Mouse (Mus musculus): ENCODE measurements at regions not wholly inside any gene's neighbourhood (a gene's known extent, or its start where the extent isn't known, plus 50 kb on each side); places are given as distances from the start of the nearest gene placed in this dataset.

GRCm38 (mm10) chr2:131687449-131687848 is 125.4 kb upstream of the Adra1d start:
- Histone ChIP-seq H3K36me3 (replicated peaks; ENCODE audit: control insufficient read depth, insufficient read depth) (no peaks in the 10 kb centered on the region), H3K4me1 (replicated peaks; ENCODE audit: control insufficient read depth, insufficient read depth, low read length) (no peaks in the 10 kb centered on the region), H3K4me2 (replicated peaks) (no peak overlapping the region), H3K9ac (no peak overlapping the region), H3K4me3 (replicated peaks; ENCODE audit: low read length) (no peak overlapping the region), H3K9me3 (ENCODE audit: control insufficient read depth, low read length) (no peaks in the 10 kb centered on the region), H3K27ac (no peak overlapping the region), H3K27me3 (ENCODE audit: control insufficient read depth, insufficient read depth, low read length) (no peaks in the 10 kb centered on the region)
- 85% methylated on average over 2 of the region's 2 CpGs for WGBS
- ATAC-seq (ENCODE audit: low FRiP score), result no peak
- DNase-seq (ENCODE audit: low spot score), result no peak

GRCm38 (mm10) chr2:131686748-131687147 is 124.7 kb upstream of the Adra1d start:
- Histone ChIP-seq H3K4me2 (replicated peaks) (no peak overlapping the region), H3K36me3 (replicated peaks; ENCODE audit: control insufficient read depth, insufficient read depth) (no peaks in the 10 kb centered on the region), H3K4me1 (replicated peaks; ENCODE audit: control insufficient read depth, insufficient read depth, low read length) (no peaks in the 10 kb centered on the region), H3K9ac (no peak overlapping the region), H3K27ac (no peak overlapping the region), H3K9me3 (ENCODE audit: control insufficient read depth, low read length) (no peaks in the 10 kb centered on the region), H3K27me3 (ENCODE audit: control insufficient read depth, insufficient read depth, low read length) (no peaks in the 10 kb centered on the region), H3K4me3 (replicated peaks; ENCODE audit: low read length) (no peak overlapping the region)
- ATAC-seq (ENCODE audit: low FRiP score) (no peak), DNase-seq (ENCODE audit: low spot score) (no peak)
- 75% methylated on average over 2 of the region's 2 CpGs for WGBS

GRCm38 (mm10) chr2:131685326-131685725 is 123.2 kb upstream of the Adra1d start:
- Histone ChIP-seq H3K9me3 (ENCODE audit: control insufficient read depth, low read length) (no peaks in the 10 kb centered on the region), H3K4me2 (replicated peaks) (no peak overlapping the region), H3K36me3 (replicated peaks; ENCODE audit: control insufficient read depth, insufficient read depth) (no peaks in the 10 kb centered on the region), H3K4me1 (replicated peaks; ENCODE audit: control insufficient read depth, insufficient read depth, low read length) (no peaks in the 10 kb centered on the region), H3K27ac (no peak overlapping the region), H3K9ac (no peak overlapping the region), H3K27me3 (ENCODE audit: control insufficient read depth, insufficient read depth, low read length) (no peaks in the 10 kb centered on the region), H3K4me3 (replicated peaks; ENCODE audit: low read length) (no peak overlapping the region)
- DNase-seq (ENCODE audit: low spot score) (no peak), ATAC-seq (ENCODE audit: low FRiP score) (no peak)
- 90% methylated on average over 3 of the region's 3 CpGs for WGBS

GRCm38 (mm10) chr2:131683734-131684133 is 121.7 kb upstream of the Adra1d start:
- Histone ChIP-seq H3K27me3 (ENCODE audit: control insufficient read depth, insufficient read depth, low read length) (no peaks in the 10 kb centered on the region), H3K9ac (no peak overlapping the region), H3K4me3 (replicated peaks; ENCODE audit: low read length) (no peak overlapping the region), H3K36me3 (replicated peaks; ENCODE audit: control insufficient read depth, insufficient read depth) (no peaks in the 10 kb centered on the region), H3K27ac (no peak overlapping the region), H3K4me2 (replicated peaks) (no peak overlapping the region), H3K4me1 (replicated peaks; ENCODE audit: control insufficient read depth, insufficient read depth, low read length) (no peaks in the 10 kb centered on the region), H3K9me3 (ENCODE audit: control insufficient read depth, low read length) (no peaks in the 10 kb centered on the region)
- WGBS, result 86% methylated on average over 2 of the region's 2 CpGs
- DNase-seq (ENCODE audit: low spot score) (no peak), ATAC-seq (ENCODE audit: low FRiP score) (no peak)

GRCm38 (mm10) chr2:131678484-131678883 is 116.4 kb upstream of the Adra1d start:
- WGBS, result 84% methylated on average over 2 of the region's 2 CpGs
- ATAC-seq (ENCODE audit: low FRiP score) (no peak), DNase-seq (ENCODE audit: low spot score) (no peak)
- H3K9ac ChIP-seq, result no peak overlapping the region
- H3K9me3 ChIP-seq (ENCODE audit: control insufficient read depth, low read length), result no peaks in the 10 kb centered on the region
- H3K4me3 ChIP-seq (replicated peaks; ENCODE audit: low read length), result no peak overlapping the region
- H3K4me1 ChIP-seq (replicated peaks; ENCODE audit: control insufficient read depth, insufficient read depth, low read length), result no peaks in the 10 kb centered on the region
- H3K27ac ChIP-seq, result no peak overlapping the region
- no peaks in the 10 kb centered on the region for H3K27me3 ChIP-seq (ENCODE audit: control insufficient read depth, insufficient read depth, low read length)
- no peaks in the 10 kb centered on the region for H3K36me3 ChIP-seq (replicated peaks; ENCODE audit: control insufficient read depth, insufficient read depth)
- H3K4me2 ChIP-seq (replicated peaks), result no peak overlapping the region

GRCm38 (mm10) chr2:131676736-131677135 is 114.7 kb upstream of the Adra1d start:
- Histone ChIP-seq H3K27me3 (ENCODE audit: control insufficient read depth, insufficient read depth, low read length) (no peaks in the 10 kb centered on the region), H3K9me3 (ENCODE audit: control insufficient read depth, low read length) (no peaks in the 10 kb centered on the region), H3K9ac (no peak overlapping the region), H3K4me3 (replicated peaks; ENCODE audit: low read length) (no peak overlapping the region), H3K27ac (no peak overlapping the region), H3K4me1 (replicated peaks; ENCODE audit: control insufficient read depth, insufficient read depth, low read length) (no peaks in the 10 kb centered on the region), H3K36me3 (replicated peaks; ENCODE audit: control insufficient read depth, insufficient read depth) (no peaks in the 10 kb centered on the region), H3K4me2 (replicated peaks) (no peak overlapping the region)
- WGBS, result 78% methylated on average over 1 of the region's 1 CpGs
- DNase-seq (ENCODE audit: low spot score) (no peak), ATAC-seq (ENCODE audit: low FRiP score) (no peak)

- ATAC-seq (ENCODE audit: low FRiP score) (no peak), DNase-seq (ENCODE audit: low spot score) (no peak)
- WGBS, result 91% methylated on average over 6 of the region's 6 CpGs
- no peaks in the 10 kb centered on the region for H3K36me3 ChIP-seq (replicated peaks; ENCODE audit: control insufficient read depth, insufficient read depth)
- no peaks in the 10 kb centered on the region for H3K4me1 ChIP-seq (replicated peaks; ENCODE audit: control insufficient read depth, insufficient read depth, low read length)
- no peak overlapping the region for H3K4me2 ChIP-seq (replicated peaks)
- H3K27me3 ChIP-seq (ENCODE audit: control insufficient read depth, insufficient read depth, low read length), result no peaks in the 10 kb centered on the region
- no peak overlapping the region for H3K9ac ChIP-seq
- no peak overlapping the region for H3K4me3 ChIP-seq (replicated peaks; ENCODE audit: low read length)
- no peak overlapping the region for H3K27ac ChIP-seq
- H3K9me3 ChIP-seq (ENCODE audit: control insufficient read depth, low read length), result no peaks in the 10 kb centered on the region
Observed at GRCm38 (mm10) chr2:131674872-131675271, 112.8 kb upstream of the Adra1d start.

GRCm38 (mm10) chr2:131673351-131673750 is 111.3 kb upstream of the Adra1d start:
- Histone ChIP-seq H3K4me2 (replicated peaks) (no peak overlapping the region), H3K27me3 (ENCODE audit: control insufficient read depth, insufficient read depth, low read length) (no peaks in the 10 kb centered on the region), H3K27ac (no peak overlapping the region), H3K4me3 (replicated peaks; ENCODE audit: low read length) (no peak overlapping the region), H3K36me3 (replicated peaks; ENCODE audit: control insufficient read depth, insufficient read depth) (no peaks in the 10 kb centered on the region), H3K4me1 (replicated peaks; ENCODE audit: control insufficient read depth, insufficient read depth, low read length) (no peaks in the 10 kb centered on the region), H3K9ac (no peak overlapping the region), H3K9me3 (ENCODE audit: control insufficient read depth, low read length) (no peaks in the 10 kb centered on the region)
- whole genome bisulfite sequencing, result 82% methylated on average over 3 of the region's 3 CpGs
- DNase-seq (ENCODE audit: low spot score) (no peak), ATAC-seq (ENCODE audit: low FRiP score) (no peak)

GRCm38 (mm10) chr2:131672646-131673045 is 110.6 kb upstream of the Adra1d start:
- Histone ChIP-seq H3K4me3 (replicated peaks; ENCODE audit: low read length) (no peak overlapping the region), H3K4me2 (replicated peaks) (no peak overlapping the region), H3K27ac (no peak overlapping the region), H3K9me3 (ENCODE audit: control insufficient read depth, low read length) (no peaks in the 10 kb centered on the region), H3K36me3 (replicated peaks; ENCODE audit: control insufficient read depth, insufficient read depth) (no peaks in the 10 kb centered on the region), H3K4me1 (replicated peaks; ENCODE audit: control insufficient read depth, insufficient read depth, low read length) (no peaks in the 10 kb centered on the region), H3K9ac (no peak overlapping the region), H3K27me3 (ENCODE audit: control insufficient read depth, insufficient read depth, low read length) (no peaks in the 10 kb centered on the region)
- DNase-seq (ENCODE audit: low spot score), result no peak
- no peak for ATAC-seq (ENCODE audit: low FRiP score)
- WGBS, result 86% methylated on average over 1 of the region's 1 CpGs

GRCm38 (mm10) chr2:131672223-131672622 is 110.1 kb upstream of the Adra1d start:
- no peaks in the 10 kb centered on the region for H3K36me3 ChIP-seq (replicated peaks; ENCODE audit: control insufficient read depth, insufficient read depth)
- DNase-seq (ENCODE audit: low spot score), result no peak
- H3K27me3 ChIP-seq (ENCODE audit: control insufficient read depth, insufficient read depth, low read length), result no peaks in the 10 kb centered on the region
- no peak overlapping the region for H3K9ac ChIP-seq
- no peaks in the 10 kb centered on the region for H3K4me1 ChIP-seq (replicated peaks; ENCODE audit: control insufficient read depth, insufficient read depth, low read length)
- no peak overlapping the region for H3K4me2 ChIP-seq (replicated peaks)
- no peaks in the 10 kb centered on the region for H3K9me3 ChIP-seq (ENCODE audit: control insufficient read depth, low read length)
- no peak overlapping the region for H3K27ac ChIP-seq
- H3K4me3 ChIP-seq (replicated peaks; ENCODE audit: low read length), result no peak overlapping the region
- WGBS, result 45% methylated on average over 1 of the region's 1 CpGs
- no peak for ATAC-seq (ENCODE audit: low FRiP score)

All from hindbrain, embryonic 14.5 days (tissue).